In genomic region chr1:172247679-172248078, GRCm38 (mm10) we compare ENCODE assay signal across 9 mouse cellular contexts. TPM values are rescaled to one million over a fixed set of nuclear protein-coding genes. Genes with fewer than 3 reads are reported as not detected.
DNase-seq lines count a peak whose midpoint lies in the region; ATAC-seq lines count a peak whose summit lies in the region.
"Had no signal": no experiment of that assay in that cellular context is flagged by ENCODE, and none has a peak within 500 bp of the region (broad histone marks: within the 10 kb centered on the region; RNA-seq: fewer than 3 reads in every experiment).

No protein-coding gene starts in this region.

- peak; percentile 12 to 29 for DNase-seq in layer of hippocampus, postnatal 14 days (ENCODE audit: low spot score in 2 of 2)
- DNase-seq in layer of hippocampus, adult 9-11 months, result no peak
- DNase-seq in R1 (ENCODE audit: low read depth, low spot score), result peak; percentile 57
- peak; percentile 61 for DNase-seq in forebrain, embryonic 14.5 days (ENCODE audit: low spot score)
- no peak for DNase-seq in left cerebral cortex, adult 9 months (ENCODE audit: low spot score in 2 of 2)
- DNase-seq in urinary bladder, adult 2 months (ENCODE audit: low spot score), result no peak

- no peaks in the 10 kb centered on the region for H3K36me3 ChIP-seq in forebrain, embryonic 14.5 days (ENCODE audit: control insufficient read depth, insufficient read depth, low read length)
- no peaks in the 10 kb centered on the region for H3K36me3 ChIP-seq in kidney, embryonic 16.5 days (ENCODE audit: insufficient read depth, low read length)
- no peaks in the 10 kb centered on the region for H3K36me3 ChIP-seq in midbrain, embryonic 15.5 days (replicated peaks)
- H3K36me3 ChIP-seq: neural tube, embryonic 13.5 days had no signal

- peaks cover 8% of the 10 kb centered on the region; the same call in 1 of the 2 replicates for H3K4me1 ChIP-seq in forebrain, embryonic 14.5 days (ENCODE audit: control insufficient read depth, insufficient read depth, low read length)
- no peaks in the 10 kb centered on the region; the same call in 1 of the 2 replicates for H3K4me1 ChIP-seq in kidney, embryonic 16.5 days (ENCODE audit: insufficient read depth, low read length)
- no peaks in the 10 kb centered on the region for H3K4me1 ChIP-seq in midbrain, embryonic 15.5 days

- H3K9ac ChIP-seq in forebrain, embryonic 14.5 days (ENCODE audit: low read length), result no peak overlapping the region
- no peak overlapping the region for H3K9ac ChIP-seq in kidney, embryonic 16.5 days (replicated peaks; ENCODE audit: low read length)
- no peak overlapping the region for H3K9ac ChIP-seq in midbrain, embryonic 15.5 days
- H3K9ac ChIP-seq: neural tube, embryonic 13.5 days had no signal

- ATAC-seq in forebrain, embryonic 14.5 days, result peak; percentile 74
- peak; percentile 67 for ATAC-seq in kidney, embryonic 16.5 days (ENCODE audit: low FRiP score, low TSS enrichment)
- 0 out of 2 replicates have a peak, but pooled peaks have one; percentile 33 for ATAC-seq in midbrain, embryonic 15.5 days (replicated peaks)

- H3K4me3 ChIP-seq in forebrain, embryonic 14.5 days (ENCODE audit: low read depth, low read length), result no peak overlapping the region
- no peak overlapping the region for H3K4me3 ChIP-seq in kidney, embryonic 16.5 days (ENCODE audit: low read length)
- H3K4me3 ChIP-seq in midbrain, embryonic 15.5 days, result no peak overlapping the region
- H3K4me3 ChIP-seq: neural tube, embryonic 13.5 days had no signal

- 42% methylated on average over 2 of the region's 2 CpGs for WGBS in forebrain, embryonic 14.5 days
- 46% methylated on average over 2 of the region's 2 CpGs for WGBS in kidney, embryonic 16.5 days
- WGBS in midbrain, embryonic 15.5 days, result 41% methylated on average over 2 of the region's 2 CpGs

- no peak overlapping the region for H3K27ac ChIP-seq in forebrain, embryonic 14.5 days (ENCODE audit: low read depth, low read length)
- no peak overlapping the region for H3K27ac ChIP-seq in kidney, embryonic 16.5 days (ENCODE audit: low read length)
- H3K27ac ChIP-seq in midbrain, embryonic 15.5 days, result no peak overlapping the region
- H3K27ac ChIP-seq: neural tube, embryonic 13.5 days had no signal

- no peaks in the 10 kb centered on the region for H3K27me3 ChIP-seq in forebrain, embryonic 14.5 days (replicated peaks; ENCODE audit: control insufficient read depth, insufficient read depth, low read length)
- H3K27me3 ChIP-seq in kidney, embryonic 16.5 days (ENCODE audit: insufficient read depth, low read length), result peaks cover 6% of the 10 kb centered on the region; the same call in 1 of the 2 replicates
- H3K27me3 ChIP-seq in midbrain, embryonic 15.5 days (replicated peaks), result no peaks in the 10 kb centered on the region

- H3K4me2 ChIP-seq in forebrain, embryonic 14.5 days (ENCODE audit: low read length), result no peak overlapping the region
- H3K4me2 ChIP-seq in kidney, embryonic 16.5 days (replicated peaks; ENCODE audit: low read depth, low read length), result no peak overlapping the region
- no peak overlapping the region for H3K4me2 ChIP-seq in midbrain, embryonic 15.5 days
- H3K4me2 ChIP-seq: neural tube, embryonic 13.5 days had no signal

- no peaks in the 10 kb centered on the region for H3K9me3 ChIP-seq in forebrain, embryonic 14.5 days (replicated peaks; ENCODE audit: control insufficient read depth, low read length)
- H3K9me3 ChIP-seq in kidney, embryonic 16.5 days (ENCODE audit: low read length), result no peaks in the 10 kb centered on the region
- H3K9me3 ChIP-seq in midbrain, embryonic 15.5 days, result no peaks in the 10 kb centered on the region
- H3K9me3 ChIP-seq: neural tube, embryonic 13.5 days had no signal

RNA-seq across cellular contexts. Expression of gene Atp1a4, which starts 10.5 kb away (rescaled TPM):
- not detected for total RNA-seq in layer of hippocampus, postnatal 14 days (2021)
- polyA plus RNA-seq in forebrain, embryonic 14.5 days (2014; fragmentation: Nextera tagmentation; extraction: Ambion mirVana), result 0.08 and 0.12 TPM in 2 replicates
- polyA plus RNA-seq in kidney, embryonic 16.5 days (2015; fragmentation: Nextera tagmentation; extraction: Ambion mirVana), result 0.05 TPM in 1 of 2 replicates, not detected in the other
- 0.05 TPM in 1 of 2 replicates, not detected in the other for polyA plus RNA-seq in midbrain, embryonic 15.5 days (2015; fragmentation: Nextera tagmentation; extraction: Ambion mirVana)
- polyA plus RNA-seq in urinary bladder, adult 2 months (2012; rRNA removed), result not detected in 2 replicates
- polyA plus RNA-seq: neural tube, embryonic 13.5 days had no signal

RNA-seq across cellular contexts. Expression of gene Igsf8, which starts 13.8 kb away (rescaled TPM):
- total RNA-seq in layer of hippocampus, postnatal 14 days (2021), result 100 to 1,000 TPM; 185 to 195 TPM
- polyA plus RNA-seq in forebrain, embryonic 14.5 days (2014; fragmentation: Nextera tagmentation; extraction: Ambion mirVana), result 132 and 147 TPM in 2 replicates
- polyA plus RNA-seq in kidney, embryonic 16.5 days (2015; fragmentation: Nextera tagmentation; extraction: Ambion mirVana), result 60.2 and 69.7 TPM in 2 replicates
- 66.2 and 77.2 TPM in 2 replicates for polyA plus RNA-seq in midbrain, embryonic 15.5 days (2015; fragmentation: Nextera tagmentation; extraction: Ambion mirVana)
- 54.7 and 60.0 TPM in 2 replicates for polyA plus RNA-seq in urinary bladder, adult 2 months (2012; rRNA removed)

RNA-seq across cellular contexts. Expression of gene Casq1, which starts 28.0 kb away (rescaled TPM):
- 1 to 10 TPM; 1.1 to 1.4 TPM for total RNA-seq in layer of hippocampus, postnatal 14 days (2021)
- 3.8 and 4.0 TPM in 2 replicates for polyA plus RNA-seq in forebrain, embryonic 14.5 days (2014; fragmentation: Nextera tagmentation; extraction: Ambion mirVana)
- 5.2 and 5.6 TPM in 2 replicates for polyA plus RNA-seq in kidney, embryonic 16.5 days (2015; fragmentation: Nextera tagmentation; extraction: Ambion mirVana)
- 1.7 and 2.7 TPM in 2 replicates for polyA plus RNA-seq in midbrain, embryonic 15.5 days (2015; fragmentation: Nextera tagmentation; extraction: Ambion mirVana)
- polyA plus RNA-seq in urinary bladder, adult 2 months (2012; rRNA removed), result 3.2 and 3.3 TPM in 2 replicates

RNA-seq across cellular contexts. Expression of gene Pea15a, which starts 41.1 kb away (rescaled TPM):
- 100 to 1,000 TPM; 360 to 376 TPM for total RNA-seq in layer of hippocampus, postnatal 14 days (2021)
- 433 and 436 TPM in 2 replicates for polyA plus RNA-seq in forebrain, embryonic 14.5 days (2014; fragmentation: Nextera tagmentation; extraction: Ambion mirVana)
- 129 and 132 TPM in 2 replicates for polyA plus RNA-seq in kidney, embryonic 16.5 days (2015; fragmentation: Nextera tagmentation; extraction: Ambion mirVana)
- polyA plus RNA-seq in midbrain, embryonic 15.5 days (2015; fragmentation: Nextera tagmentation; extraction: Ambion mirVana), result 437 and 473 TPM in 2 replicates
- 165 and 166 TPM in 2 replicates for polyA plus RNA-seq in urinary bladder, adult 2 months (2012; rRNA removed)

RNA-seq across cellular contexts. Expression of gene Atp1a2, which starts 50.2 kb away (rescaled TPM):
- 100 to 1,000 TPM; 610 to 641 TPM for total RNA-seq in layer of hippocampus, postnatal 14 days (2021)
- 12.9 and 19.8 TPM in 2 replicates for polyA plus RNA-seq in forebrain, embryonic 14.5 days (2014; fragmentation: Nextera tagmentation; extraction: Ambion mirVana)
- 1.7 and 2.4 TPM in 2 replicates for polyA plus RNA-seq in kidney, embryonic 16.5 days (2015; fragmentation: Nextera tagmentation; extraction: Ambion mirVana)
- 56.5 and 63.1 TPM in 2 replicates for polyA plus RNA-seq in midbrain, embryonic 15.5 days (2015; fragmentation: Nextera tagmentation; extraction: Ambion mirVana)
- 44.1 and 57.0 TPM in 2 replicates for polyA plus RNA-seq in urinary bladder, adult 2 months (2012; rRNA removed)

Comparison
In these comparisons a context has a peak if more than half of its experiments do, and no peak if none do; other contexts are left out.
1. DNase-seq: peak in layer of hippocampus, postnatal 14 days (2 of 2), R1 (single experiment) and forebrain, embryonic 14.5 days (single experiment); none in layer of hippocampus, adult 9-11 months (single experiment), left cerebral cortex, adult 9 months (0 of 2) and urinary bladder, adult 2 months (single experiment).
2. Peak in every context shown above with its lines, with median percentiles within 50 percentile points of each other: ATAC-seq.